Mouse (Mus musculus): ENCODE results near the gene Ptn. TPM values are rescaled to one million over a fixed set of nuclear protein-coding genes. Genes with fewer than 3 reads are reported as not detected.

Ptn gene
- polyA plus RNA-seq, 1 experiment from 2014 or later, result 597 TPM

GRCm38 (mm10) chr6:36808306-36809058, 1.5 kb downstream of the Ptn start:
- Histone ChIP-seq H3K9me3 (replicated peaks) (no peaks in the 10 kb centered on the region), H3K27me3 (ENCODE audit: low read depth, poor library complexity, severe bottlenecking) (no peaks in the 10 kb centered on the region), H3K27ac (peak overlapping the region; percentile 95), H3K4me1 (peaks cover 40% of the 10 kb centered on the region), H3K36me3 (peaks cover 40% of the 10 kb centered on the region), H3K4me3 (peak overlapping the region; percentile 71)
- peak; percentile 66 for DNase-seq (ENCODE audit: low spot score)
- 30% methylated on average over 7 of the region's 7 CpGs for WGBS

- no peak for DNase-seq (ENCODE audit: low spot score)
- peaks cover 56% of the 10 kb centered on the region for H3K36me3 ChIP-seq
- H3K9me3 ChIP-seq (replicated peaks), result no peaks in the 10 kb centered on the region
- H3K4me1 ChIP-seq, result peaks cover 34% of the 10 kb centered on the region
- peak overlapping the region; percentile 71 for H3K4me3 ChIP-seq
- H3K27ac ChIP-seq, result no peak overlapping the region
- 86% methylated on average over 6 of the region's 6 CpGs for WGBS
- no peaks in the 10 kb centered on the region for H3K27me3 ChIP-seq (ENCODE audit: low read depth, poor library complexity, severe bottlenecking)
Observed at GRCm38 (mm10) chr6:36806906-36807305, 3.1 kb downstream of the Ptn start.

- H3K27ac ChIP-seq, result no peak overlapping the region
- H3K27me3 ChIP-seq (ENCODE audit: low read depth, poor library complexity, severe bottlenecking), result no peaks in the 10 kb centered on the region
- H3K4me1 ChIP-seq, result peaks cover 27% of the 10 kb centered on the region
- no peaks in the 10 kb centered on the region for H3K9me3 ChIP-seq (replicated peaks)
- no peak overlapping the region for H3K4me3 ChIP-seq
- H3K36me3 ChIP-seq, result peaks cover 94% of the 10 kb centered on the region
- WGBS, result 84% methylated on average over 5 of the region's 5 CpGs
- DNase-seq (ENCODE audit: low spot score), result no peak
Observed at GRCm38 (mm10) chr6:36800309-36800946, 9.6 kb downstream of the Ptn start.

GRCm38 (mm10) chr6:36797066-36797655, 12.9 kb downstream of the Ptn start:
- WGBS, result 62% methylated on average over 3 of the region's 3 CpGs
- no peaks in the 10 kb centered on the region for H3K9me3 ChIP-seq (replicated peaks)
- H3K4me3 ChIP-seq, result no peak overlapping the region
- H3K4me1 ChIP-seq, result peaks cover 23% of the 10 kb centered on the region
- no peaks in the 10 kb centered on the region for H3K27me3 ChIP-seq (ENCODE audit: low read depth, poor library complexity, severe bottlenecking)
- H3K36me3 ChIP-seq, result peaks cover 89% of the 10 kb centered on the region
- no peak overlapping the region for H3K27ac ChIP-seq
- no peak for DNase-seq (ENCODE audit: low spot score)

- Histone ChIP-seq H3K9me3 (replicated peaks) (no peaks in the 10 kb centered on the region), H3K27me3 (ENCODE audit: low read depth, poor library complexity, severe bottlenecking) (no peaks in the 10 kb centered on the region), H3K4me3 (no peak overlapping the region), H3K27ac (no peak overlapping the region), H3K36me3 (peaks cover 85% of the 10 kb centered on the region), H3K4me1 (peaks cover 24% of the 10 kb centered on the region)
- no peak for DNase-seq (ENCODE audit: low spot score)
- 83% methylated on average over 4 of the region's 4 CpGs for WGBS
Observed at GRCm38 (mm10) chr6:36794535-36794934, 15.5 kb downstream of the Ptn start.

- Histone ChIP-seq H3K27me3 (ENCODE audit: low read depth, poor library complexity, severe bottlenecking) (no peaks in the 10 kb centered on the region), H3K4me3 (no peak overlapping the region), H3K9me3 (replicated peaks) (no peaks in the 10 kb centered on the region), H3K4me1 (peaks cover 29% of the 10 kb centered on the region), H3K27ac (no peak overlapping the region), H3K36me3 (peaks cover 80% of the 10 kb centered on the region)
- no peak for DNase-seq (ENCODE audit: low spot score)
- 84% methylated on average over 5 of the region's 5 CpGs for WGBS
Observed at GRCm38 (mm10) chr6:36793775-36794174, 16.2 kb downstream of the Ptn start.

- no peaks in the 10 kb centered on the region for H3K9me3 ChIP-seq (replicated peaks)
- WGBS, result 82% methylated on average over 4 of the region's 4 CpGs
- H3K36me3 ChIP-seq, result peaks cover 82% of the 10 kb centered on the region
- H3K4me3 ChIP-seq, result no peak overlapping the region
- H3K27me3 ChIP-seq (ENCODE audit: low read depth, poor library complexity, severe bottlenecking), result no peaks in the 10 kb centered on the region
- peaks cover 54% of the 10 kb centered on the region for H3K4me1 ChIP-seq
- DNase-seq (ENCODE audit: low spot score), result no peak
- H3K27ac ChIP-seq, result no peak overlapping the region
Observed at GRCm38 (mm10) chr6:36789261-36789660, 20.8 kb downstream of the Ptn start.

- DNase-seq (ENCODE audit: low spot score), result no peak
- Histone ChIP-seq H3K4me3 (no peak overlapping the region), H3K36me3 (peaks cover 82% of the 10 kb centered on the region), H3K27ac (no peak overlapping the region), H3K4me1 (peaks cover 55% of the 10 kb centered on the region), H3K9me3 (replicated peaks) (no peaks in the 10 kb centered on the region), H3K27me3 (ENCODE audit: low read depth, poor library complexity, severe bottlenecking) (no peaks in the 10 kb centered on the region)
- 57% methylated on average over 12 of the region's 12 CpGs for WGBS
Observed at GRCm38 (mm10) chr6:36788576-36789191, 21.3 kb downstream of the Ptn start.

- Histone ChIP-seq H3K27ac (peak overlapping the region; percentile 70), H3K36me3 (peaks cover 92% of the 10 kb centered on the region), H3K9me3 (replicated peaks) (no peaks in the 10 kb centered on the region), H3K4me3 (no peak overlapping the region), H3K4me1 (peaks cover 55% of the 10 kb centered on the region), H3K27me3 (ENCODE audit: low read depth, poor library complexity, severe bottlenecking) (no peaks in the 10 kb centered on the region)
- 36% methylated on average over 3 of the region's 3 CpGs for WGBS
- peak; percentile 38 for DNase-seq (ENCODE audit: low spot score)
Observed at GRCm38 (mm10) chr6:36784682-36785208, 25.3 kb downstream of the Ptn start.

- no peak overlapping the region for H3K27ac ChIP-seq
- H3K4me3 ChIP-seq, result no peak overlapping the region
- peaks cover 90% of the 10 kb centered on the region for H3K36me3 ChIP-seq
- H3K4me1 ChIP-seq, result peaks cover 53% of the 10 kb centered on the region
- H3K9me3 ChIP-seq (replicated peaks), result no peaks in the 10 kb centered on the region
- DNase-seq (ENCODE audit: low spot score), result no peak
- WGBS, result 88% methylated on average over 4 of the region's 4 CpGs
- no peaks in the 10 kb centered on the region for H3K27me3 ChIP-seq (ENCODE audit: low read depth, poor library complexity, severe bottlenecking)
Observed at GRCm38 (mm10) chr6:36782481-36782880, 27.5 kb downstream of the Ptn start.

- Histone ChIP-seq H3K36me3 (peaks cover 76% of the 10 kb centered on the region), H3K27me3 (ENCODE audit: low read depth, poor library complexity, severe bottlenecking) (no peaks in the 10 kb centered on the region), H3K4me1 (peaks cover 35% of the 10 kb centered on the region), H3K4me3 (no peak overlapping the region), H3K27ac (no peak overlapping the region), H3K9me3 (replicated peaks) (no peaks in the 10 kb centered on the region)
- no peak for DNase-seq (ENCODE audit: low spot score)
- 68% methylated on average over 7 of the region's 7 CpGs for WGBS
Observed at GRCm38 (mm10) chr6:36777567-36778337, 32.3 kb downstream of the Ptn start.

GRCm38 (mm10) chr6:36777039-36777438, 33.0 kb downstream of the Ptn start:
- DNase-seq (ENCODE audit: low spot score), result no peak
- H3K27ac ChIP-seq, result no peak overlapping the region
- WGBS, result 76% methylated on average over 2 of the region's 2 CpGs

More at GRCm38 (mm10) chr6:36777039-36777438, 33.0 kb downstream of the Ptn start:
- H3K27me3 ChIP-seq (ENCODE audit: low read depth, poor library complexity, severe bottlenecking), result no peaks in the 10 kb centered on the region
- H3K4me1 ChIP-seq, result peaks cover 33% of the 10 kb centered on the region
- H3K4me3 ChIP-seq, result no peak overlapping the region
- no peaks in the 10 kb centered on the region for H3K9me3 ChIP-seq (replicated peaks)
- peaks cover 76% of the 10 kb centered on the region for H3K36me3 ChIP-seq
